Mouse (Mus musculus): ENCODE measurements around the gene Atg4c. TPM values are rescaled to one million over a fixed set of nuclear protein-coding genes. Genes with fewer than 3 reads are reported as not detected.

Atg4c gene
- polyA plus RNA-seq, 1 experiment from 2014 or later = 15.5 TPM

DNA sequence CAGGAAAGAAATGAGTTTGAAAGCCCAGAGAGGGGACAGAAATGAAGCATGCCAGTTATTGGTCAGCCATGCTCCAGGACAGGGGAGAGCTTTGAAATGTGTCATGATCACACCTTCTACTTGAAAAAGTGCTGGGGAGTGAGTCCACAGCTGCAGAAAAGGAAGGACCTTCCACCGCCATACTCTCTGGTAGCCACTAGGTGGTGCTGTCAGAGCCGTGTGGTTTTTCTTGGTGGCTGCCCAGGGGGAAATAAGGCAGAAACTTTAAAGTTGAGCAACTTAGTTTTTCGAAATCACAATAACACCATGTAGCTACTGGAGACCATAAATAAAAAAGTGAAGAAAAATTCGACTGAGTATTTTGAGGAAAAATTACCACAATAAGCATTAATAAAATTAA, 104.9 kb downstream of the Atg4c start:
- H3K27ac ChIP-seq = no peak overlapping the region
- no peaks in the 10 kb centered on the region for H3K27me3 ChIP-seq (ENCODE audit: low read depth, poor library complexity, severe bottlenecking)
- 19% methylated on average over 4 of the region's 4 CpGs for WGBS
- no peak overlapping the region for H3K4me3 ChIP-seq
- peaks cover 3% of the 10 kb centered on the region; the same call in 1 of the 2 replicates for H3K9me3 ChIP-seq (replicated peaks)
- DNase-seq (ENCODE audit: low spot score) = peak; percentile 62
- H3K4me1 ChIP-seq = peaks cover 4% of the 10 kb centered on the region
- no peaks in the 10 kb centered on the region for H3K36me3 ChIP-seq

DNA sequence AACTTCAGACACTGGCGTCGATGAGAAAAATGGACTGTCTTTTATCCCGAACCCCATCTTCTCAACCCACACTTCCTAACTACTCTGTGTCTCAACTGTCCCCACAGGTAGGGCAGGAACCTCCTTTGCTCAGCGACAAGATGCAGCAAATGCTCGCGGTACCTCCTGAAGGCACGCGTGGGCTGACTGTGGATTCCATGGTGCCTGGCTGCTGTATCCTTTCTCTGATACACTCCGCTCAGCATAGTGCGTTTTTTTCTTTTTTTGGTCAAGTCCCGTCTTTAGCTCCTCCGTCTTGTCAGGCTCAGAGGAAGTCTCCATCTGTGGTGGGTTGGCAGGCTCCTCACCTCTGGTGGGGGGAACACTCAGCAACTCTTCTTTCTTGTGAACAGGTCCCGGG, 111.1 kb downstream of the Atg4c start:
- Histone ChIP-seq H3K9me3 (replicated peaks) (peaks cover 3% of the 10 kb centered on the region; the same call in 1 of the 2 replicates), H3K27ac (no peak overlapping the region)
- 89% methylated on average over 13 of the region's 13 CpGs for WGBS

More for the DNA sequence above, 111.1 kb downstream of the Atg4c start:
- Histone ChIP-seq H3K36me3 (no peaks in the 10 kb centered on the region), H3K4me3 (no peak overlapping the region), H3K4me1 (no peaks in the 10 kb centered on the region), H3K27me3 (ENCODE audit: low read depth, poor library complexity, severe bottlenecking) (no peaks in the 10 kb centered on the region)
- no peak for DNase-seq (ENCODE audit: low spot score)

Other genes starting within 250 kb of the Atg4c start
- gene Angptl3, start 163.0 kb upstream of the Atg4c start, polyA plus RNA-seq (2016; fragmentation: Nextera tagmentation; extraction: Ambion mirVana) = 1.4 and 2.4 TPM in 2 replicates
- gene Dock7, start 73.0 kb upstream of the Atg4c start, polyA plus RNA-seq (2016; fragmentation: Nextera tagmentation; extraction: Ambion mirVana) = 74.8 and 92.5 TPM in 2 replicates
- gene Gm12689, start 102.0 kb downstream of the Atg4c start, polyA plus RNA-seq (2016; fragmentation: Nextera tagmentation; extraction: Ambion mirVana) = 0.11 and 0.18 TPM in 2 replicates